Mouse (Mus musculus) gastrocnemius, adult 2 months (tissue): ENCODE data around the gene 2010005H15Rik. TPM values are rescaled to one million over a fixed set of nuclear protein-coding genes. Genes with fewer than 3 reads are reported as not detected.
"Not testable (repeated sequence)": the region's sequence is repeated elsewhere in the genome, so short reads cannot be mapped to it uniquely, and the experiment has no call there.

Experiments used
- DNase-seq: peaks from one replicate; pipeline ENCODE4 v3.0.0; 2022
- H3K27ac ChIP-seq: fragments of 200-600 bp; 2 replicates; pipeline ENCODE4 v1.8.1; 2022; ENCODE audit warnings: mild to moderate bottlenecking
- H3K4me3 ChIP-seq: fragments of 200-600 bp; 2 replicates; pipeline ENCODE4 v1.8.1; 2022; ENCODE audit warnings: mild to moderate bottlenecking, moderate library complexity
- CTCF ChIP-seq: fragments of 200-600 bp; IDR thresholded peaks from 2 replicates; pipeline ENCODE4 v1.8.1; 2022; ENCODE audit warnings: antibody characterized with exemption, mild to moderate bottlenecking, moderate library complexity
- intact Hi-C: fragments of 180-260 bp; cut with DNase I; formaldehyde crosslinking; loops from one replicate; pipeline ENCODE4 v1.15.1; 2025
- long read RNA-seq, 2 experiments: library from polyadenylated mRNA; stranded (forward); transcript quantifications; one replicate each; pipeline ENCODE4 v2.0.0; 2021
- total RNA-seq, 2 experiments: library from RNA; stranded (reverse); gene quantifications; 2 replicates each; pipeline ENCODE4 v1.2.3; 2021

2010005H15Rik gene
- not detected for total RNA-seq
- long read RNA-seq, experiment 1: 0 reads
- long read RNA-seq, experiment 2: 0 reads

DNA sequence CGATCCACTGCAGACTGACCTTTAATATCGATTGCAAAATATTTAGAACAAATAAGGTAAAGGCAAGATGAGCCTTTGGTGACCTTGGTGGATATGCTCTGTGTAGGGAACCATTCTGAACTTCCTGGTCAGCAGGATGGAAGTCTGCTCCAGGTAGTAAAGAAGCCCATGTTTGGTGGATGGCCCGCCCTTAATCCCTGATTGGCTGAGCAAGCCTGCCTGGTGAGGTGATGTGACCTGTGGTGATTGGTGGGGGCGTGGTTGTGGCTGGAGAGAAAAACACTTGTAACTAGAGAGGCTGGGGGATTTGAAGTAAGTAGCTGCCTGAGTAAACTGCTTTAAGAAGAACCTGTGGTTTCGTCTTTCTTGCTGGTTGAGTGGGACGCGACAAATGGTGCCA is at the start of gene 2010005H15Rik:
Gene 2010005H15Rik, plus strand, starts transcription at position 301 of the 400 bp plus-strand sequence.
- H3K4me3 ChIP-seq, DNase-seq, H3K27ac ChIP-seq, intact Hi-C loops: not testable (repeated sequence)

GRCm38 (mm10) chr16:36176108-36176507 is 45.2 kb upstream of the 2010005H15Rik start:
- no peak for DNase-seq
- Histone ChIP-seq H3K4me3 (no peak overlapping the region), H3K27ac (no peak overlapping the region)
- intact Hi-C loops: no loop called here
- TF ChIP-seq CTCF: no peak

DNA sequence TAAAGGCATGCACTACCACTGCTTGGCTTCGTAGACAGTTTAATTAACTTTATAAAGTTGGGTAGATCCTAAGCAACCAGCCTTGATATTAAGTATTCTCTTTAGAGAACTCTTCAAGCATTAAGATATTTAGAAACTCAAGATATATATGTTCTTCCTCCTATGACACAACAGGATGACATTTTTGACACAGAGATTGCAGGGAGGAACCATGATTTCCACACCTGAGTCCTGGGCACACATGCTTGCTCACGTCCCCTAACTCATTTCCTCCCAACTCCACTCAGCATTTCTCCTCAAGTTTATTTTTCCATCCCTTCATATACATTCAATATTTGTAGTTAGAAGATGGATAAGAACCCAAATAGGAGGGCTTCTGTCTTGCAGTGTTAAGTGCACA is 41.4 kb upstream of the 2010005H15Rik start:
- no peak for DNase-seq
- no peak overlapping the region for H3K4me3 ChIP-seq
- no peak overlapping the region for H3K27ac ChIP-seq
- intact Hi-C loops: no loop called here
- TF ChIP-seq CTCF: no peak

DNA sequence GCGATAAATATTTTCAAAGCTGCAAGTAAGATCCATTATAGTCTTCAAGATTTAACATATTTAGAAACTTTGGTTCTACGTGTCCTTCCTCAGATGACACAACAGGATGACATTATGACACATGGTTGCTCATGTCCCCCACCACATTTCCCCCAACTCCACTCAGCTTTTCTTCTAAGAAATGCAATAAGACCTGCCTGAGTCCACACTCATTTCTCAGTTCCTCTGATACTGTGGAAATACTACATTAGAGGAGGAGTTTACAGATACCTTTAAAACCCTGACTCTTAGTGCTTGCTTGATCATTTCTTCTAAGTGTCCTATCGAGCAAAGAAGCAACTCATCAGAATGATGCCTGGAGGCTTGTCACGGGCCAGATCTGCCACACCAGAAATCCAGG is 37.4 kb upstream of the 2010005H15Rik start, which contains the start of gene Gm5483:
Gene Gm5483, plus strand, starts transcription at position 301 of the 400 bp plus-strand sequence.
- H3K27ac ChIP-seq, DNase-seq, intact Hi-C loops, H3K4me3 ChIP-seq: not testable (repeated sequence)

- DNase-seq: no peak
- intact Hi-C loops: no loop called here
- no peak for TF ChIP-seq CTCF
Measured at GRCm38 (mm10) chr16:36199226-36199625, 22.0 kb upstream of the 2010005H15Rik start.

GRCm38 (mm10) chr16:36203846-36204245 is 17.4 kb upstream of the 2010005H15Rik start:
- no peak overlapping the region for H3K4me3 ChIP-seq
- no peak for DNase-seq
- intact Hi-C loops: no loop called here
- H3K27ac ChIP-seq: no peak overlapping the region
- no peak for TF ChIP-seq CTCF

More at GRCm38 (mm10) chr16:36199226-36199625, 22.0 kb upstream of the 2010005H15Rik start:
- H3K27ac ChIP-seq: no peak overlapping the region
- H3K4me3 ChIP-seq: no peak overlapping the region

GRCm38 (mm10) chr16:36205684-36206083 is 15.6 kb upstream of the 2010005H15Rik start:
- H3K4me3 ChIP-seq, intact Hi-C loops, DNase-seq, H3K27ac ChIP-seq: not testable (repeated sequence)

- intact Hi-C loops: no loop called here
- H3K4me3 ChIP-seq: no peak within 1 kb of the TSS
- no peak within 1 kb of the TSS for H3K27ac ChIP-seq
- no peak for TF ChIP-seq CTCF
- no peak for DNase-seq
Measured at GRCm38 (mm10) chr16:36209967-36210453, 11.3 kb upstream of the 2010005H15Rik start, which contains the start of gene Gm5416. Gene Gm5416, plus strand, starts transcription at chr16:36210403.

GRCm38 (mm10) chr16:36260585-36260984 is 39.3 kb downstream of the 2010005H15Rik start:
- H3K4me3 ChIP-seq, H3K27ac ChIP-seq, DNase-seq, intact Hi-C loops: not testable (repeated sequence)

- H3K4me3 ChIP-seq, intact Hi-C loops, H3K27ac ChIP-seq, DNase-seq: not testable (repeated sequence)
Measured at GRCm38 (mm10) chr16:36276796-36277195, 55.5 kb downstream of the 2010005H15Rik start, which contains the start of gene Stfa1. Gene Stfa1, plus strand, starts transcription at chr16:36276951.

GRCm38 (mm10) chr16:36289140-36289539 is 67.9 kb downstream of the 2010005H15Rik start:
- H3K4me3 ChIP-seq: no peak overlapping the region
- intact Hi-C loops: no loop called here
- no peak overlapping the region for H3K27ac ChIP-seq
- TF ChIP-seq CTCF: no peak
- DNase-seq: no peak

Other genes starting within 250 kb of the 2010005H15Rik start
- gene Kpna1, start 242.7 kb upstream of the 2010005H15Rik start, total RNA-seq: 100 to 1,000 TPM; 176 to 180 TPM
- 1 to 10 TPM; 1.3 to 1.9 TPM for gene Wdr5b, start 180.3 kb upstream of the 2010005H15Rik start, total RNA-seq
- 100 to 1,000 TPM; 112 to 147 TPM for gene Fam162a, start 149.9 kb upstream of the 2010005H15Rik start, total RNA-seq
- 10 to 100 TPM; 19.6 to 31.6 TPM for gene Ccdc58, start 149.8 kb upstream of the 2010005H15Rik start, total RNA-seq
- gene Csta1, start 90.2 kb upstream of the 2010005H15Rik start, total RNA-seq: not detected
- gene Stfa2l1, start 64.7 kb upstream of the 2010005H15Rik start, total RNA-seq: not detected
- gene Gm5483, start 37.3 kb upstream of the 2010005H15Rik start, total RNA-seq: not detected
- gene Gm5416, start 11.1 kb upstream of the 2010005H15Rik start, total RNA-seq: not detected
- not detected for gene Stfa1, start 55.5 kb downstream of the 2010005H15Rik start, total RNA-seq
- not detected for gene BC117090, start 112.9 kb downstream of the 2010005H15Rik start, total RNA-seq
- gene BC100530, start 146.3 kb downstream of the 2010005H15Rik start, total RNA-seq: not detected
- gene Stfa2, start 187.0 kb downstream of the 2010005H15Rik start, total RNA-seq: not detected
- gene Stfa3, start 233.9 kb downstream of the 2010005H15Rik start, total RNA-seq: not detected